Mouse (Mus musculus): ENCODE measurements around the gene Rptor. TPM values are rescaled to one million over a fixed set of nuclear protein-coding genes. Genes with fewer than 3 reads are reported as not detected.

The Rptor gene
- polyA plus RNA-seq, 1 experiment from 2014 or later, result 12.5 TPM

DNA sequence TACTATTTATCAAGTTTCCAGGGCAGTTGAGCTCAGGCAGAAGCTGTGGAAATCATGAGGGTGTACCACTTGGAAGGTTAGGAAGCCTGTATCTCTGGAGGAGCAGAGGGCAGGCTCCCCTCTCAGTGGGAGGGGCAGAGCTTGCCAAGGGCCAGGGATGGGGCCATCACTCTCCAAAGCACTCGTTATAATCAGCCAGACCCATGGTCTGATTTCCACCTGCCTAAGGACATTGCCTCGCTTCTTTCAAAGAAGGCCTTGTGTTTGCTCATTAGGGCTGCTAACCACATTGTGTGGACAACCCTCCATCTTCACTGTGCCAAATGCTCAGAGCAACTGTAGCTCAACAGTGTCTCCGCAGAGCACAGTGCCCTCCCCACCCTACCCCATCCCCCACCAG lies 215.2 kb downstream of the Rptor start:
- Histone ChIP-seq H3K9ac (no peak overlapping the region), H3K4me2 (no peak overlapping the region), H3K27me3 (no peaks in the 10 kb centered on the region), H3K4me1 (peaks cover 5% of the 10 kb centered on the region; the same call in 1 of the 2 replicates), H3K9me3 (no peaks in the 10 kb centered on the region), H3K4me3 (no peak overlapping the region), H3K36me3 (peaks cover 66% of the 10 kb centered on the region), H3K27ac (no peak overlapping the region)
- ATAC-seq (ENCODE audit: insufficient number of reproducible peaks, insufficient read depth, low FRiP score, low TSS enrichment, low read depth), result no peak
- WGBS, result 56% methylated on average over 3 of the region's 3 CpGs

DNA sequence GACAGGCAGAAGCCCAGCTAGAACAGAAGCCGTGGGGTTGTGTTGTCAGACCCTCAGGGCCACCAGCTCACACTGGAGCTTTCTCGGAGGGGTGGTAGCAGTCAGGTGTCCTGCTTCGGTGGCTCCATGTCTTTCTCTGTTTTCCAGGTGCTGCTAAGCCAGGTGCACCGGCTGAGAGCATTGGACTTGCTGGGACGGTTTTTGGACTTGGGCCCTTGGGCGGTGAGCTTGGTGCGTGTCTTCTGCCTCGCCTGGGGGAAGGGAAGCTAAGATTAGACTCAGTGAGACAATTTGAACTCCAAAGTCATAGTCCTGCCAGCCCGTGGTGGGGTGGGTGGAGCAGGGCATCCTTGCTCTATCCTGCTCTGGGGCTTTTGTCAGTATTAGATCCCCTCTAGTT lies 218.8 kb downstream of the Rptor start:
- H3K27ac ChIP-seq, result no peak overlapping the region
- no peak overlapping the region for H3K4me3 ChIP-seq
- no peak for ATAC-seq (ENCODE audit: insufficient number of reproducible peaks, insufficient read depth, low FRiP score, low TSS enrichment, low read depth)
- H3K27me3 ChIP-seq, result no peaks in the 10 kb centered on the region
- H3K4me2 ChIP-seq, result no peak overlapping the region
- peaks cover 5% of the 10 kb centered on the region; the same call in 1 of the 2 replicates for H3K4me1 ChIP-seq
- H3K9me3 ChIP-seq, result no peaks in the 10 kb centered on the region
- peaks cover 72% of the 10 kb centered on the region for H3K36me3 ChIP-seq
- WGBS, result 79% methylated on average over 9 of the region's 9 CpGs
- no peak overlapping the region for H3K9ac ChIP-seq

DNA sequence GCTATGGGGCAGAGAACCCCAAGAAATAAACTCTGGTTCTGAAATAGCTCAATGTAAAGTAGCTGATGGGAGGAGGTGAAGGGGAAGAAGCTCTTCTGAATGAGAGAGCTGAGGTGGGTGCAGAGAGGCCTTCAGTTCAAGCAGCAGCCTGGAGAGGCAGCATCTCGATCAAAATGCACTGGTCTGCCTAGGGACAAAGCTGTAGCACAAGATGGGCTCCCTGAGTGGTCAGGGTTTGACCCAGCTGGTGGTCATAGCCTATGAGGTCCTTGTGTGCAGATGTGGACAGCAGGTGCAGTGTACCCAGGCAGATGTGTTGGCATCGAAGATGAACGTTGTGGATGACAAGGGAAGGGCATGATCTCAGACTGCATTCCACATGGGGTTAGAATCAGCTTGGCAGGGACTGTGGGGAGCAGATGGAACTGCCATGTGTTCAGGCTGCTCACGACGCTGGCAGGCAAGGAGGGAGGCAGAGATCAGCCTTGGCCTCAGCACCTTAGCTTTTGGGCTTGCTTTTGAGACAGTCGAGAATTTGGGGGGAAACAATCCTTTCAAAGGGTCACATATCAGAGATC lies 221.5 kb downstream of the Rptor start:
- ATAC-seq (ENCODE audit: insufficient number of reproducible peaks, insufficient read depth, low FRiP score, low TSS enrichment, low read depth), result no peak
- no peak overlapping the region for H3K4me3 ChIP-seq
- H3K9me3 ChIP-seq, result no peaks in the 10 kb centered on the region
- peaks cover 75% of the 10 kb centered on the region for H3K36me3 ChIP-seq
- WGBS, result 85% methylated on average over 6 of the region's 6 CpGs
- H3K27ac ChIP-seq, result no peak overlapping the region
- no peak overlapping the region for H3K9ac ChIP-seq
- H3K27me3 ChIP-seq, result no peaks in the 10 kb centered on the region
- H3K4me2 ChIP-seq, result no peak overlapping the region
- no peaks in the 10 kb centered on the region for H3K4me1 ChIP-seq

DNA sequence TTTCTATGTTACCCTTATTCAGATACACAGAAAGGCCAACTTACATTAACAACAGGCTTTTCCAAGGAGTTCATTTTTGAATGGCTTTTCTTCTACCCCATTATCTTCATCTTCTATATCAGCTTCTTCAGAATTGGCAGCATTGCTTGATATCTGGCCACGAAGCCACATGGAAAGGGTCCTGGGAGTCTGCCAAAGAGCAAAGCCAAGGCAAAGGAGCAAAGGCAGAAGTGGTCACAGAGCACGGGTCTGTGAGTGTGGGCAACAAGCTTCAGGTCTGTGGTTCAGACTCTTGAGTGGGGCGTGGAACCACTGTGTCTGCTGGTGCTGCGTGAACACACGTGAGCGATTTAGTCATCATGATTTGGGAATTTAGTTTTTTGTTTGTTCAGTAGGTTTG lies 223.1 kb downstream of the Rptor start:
- Histone ChIP-seq H3K4me3 (no peak overlapping the region), H3K36me3 (peaks cover 69% of the 10 kb centered on the region), H3K27ac (no peak overlapping the region), H3K4me2 (no peak overlapping the region), H3K27me3 (no peaks in the 10 kb centered on the region), H3K4me1 (no peaks in the 10 kb centered on the region), H3K9me3 (no peaks in the 10 kb centered on the region), H3K9ac (no peak overlapping the region)
- ATAC-seq (ENCODE audit: insufficient number of reproducible peaks, insufficient read depth, low FRiP score, low TSS enrichment, low read depth), result no peak
- WGBS, result 93% methylated on average over 6 of the region's 6 CpGs

DNA sequence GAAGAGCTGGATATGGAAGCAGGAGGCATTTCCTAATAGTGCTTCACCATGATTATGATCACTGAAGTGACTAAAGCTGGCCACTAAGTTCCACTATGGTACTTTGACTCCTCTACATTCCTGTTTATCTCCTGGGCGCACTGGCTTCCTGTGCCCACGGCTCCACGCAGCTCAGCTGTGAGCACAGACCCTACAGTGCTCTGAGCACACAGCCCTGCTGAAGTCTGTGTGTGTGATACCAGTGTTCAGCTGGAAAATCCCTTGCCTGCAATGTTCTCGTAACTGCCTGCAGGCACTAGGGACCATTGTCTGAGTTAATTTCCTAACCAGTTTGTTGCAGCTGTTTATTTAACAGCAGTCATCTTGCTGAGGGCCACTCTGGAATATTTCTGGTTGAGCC lies 223.5 kb downstream of the Rptor start:
- H3K27me3 ChIP-seq, result no peaks in the 10 kb centered on the region
- no peaks in the 10 kb centered on the region for H3K4me1 ChIP-seq
- H3K27ac ChIP-seq, result no peak overlapping the region
- H3K9me3 ChIP-seq, result no peaks in the 10 kb centered on the region
- no peak overlapping the region for H3K4me3 ChIP-seq
- H3K4me2 ChIP-seq, result no peak overlapping the region
- no peak overlapping the region for H3K9ac ChIP-seq
- ATAC-seq (ENCODE audit: insufficient number of reproducible peaks, insufficient read depth, low FRiP score, low TSS enrichment, low read depth), result no peak
- WGBS, result 86% methylated on average over 4 of the region's 4 CpGs
- peaks cover 72% of the 10 kb centered on the region for H3K36me3 ChIP-seq

DNA sequence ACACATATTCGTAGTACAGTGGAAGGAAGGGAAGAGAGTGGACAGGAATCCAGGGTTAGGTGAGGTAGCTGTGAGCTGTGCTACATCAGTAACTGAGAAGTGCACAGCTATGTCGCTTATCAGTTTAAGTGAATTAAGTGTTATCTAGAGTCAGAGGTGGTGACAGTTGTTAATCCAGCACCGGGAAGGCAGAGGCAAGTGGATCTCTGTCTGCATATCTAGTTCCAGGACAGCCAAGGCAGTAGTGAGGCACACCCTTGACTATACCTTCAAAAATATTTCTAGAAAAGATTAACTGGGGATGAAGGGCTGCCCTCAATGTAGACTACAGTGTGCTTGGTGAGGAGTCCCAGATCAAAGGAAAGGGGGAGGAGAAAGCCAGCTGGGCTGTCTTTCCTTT lies 226.4 kb downstream of the Rptor start:
- no peak for ATAC-seq (ENCODE audit: insufficient number of reproducible peaks, insufficient read depth, low FRiP score, low TSS enrichment, low read depth)
- Histone ChIP-seq H3K9ac (no peak overlapping the region), H3K4me2 (no peak overlapping the region), H3K9me3 (no peaks in the 10 kb centered on the region), H3K4me3 (no peak overlapping the region), H3K27ac (no peak overlapping the region), H3K27me3 (no peaks in the 10 kb centered on the region), H3K4me1 (no peaks in the 10 kb centered on the region), H3K36me3 (peaks cover 49% of the 10 kb centered on the region)
- WGBS, result 92% methylated on average over 3 of the region's 3 CpGs

DNA sequence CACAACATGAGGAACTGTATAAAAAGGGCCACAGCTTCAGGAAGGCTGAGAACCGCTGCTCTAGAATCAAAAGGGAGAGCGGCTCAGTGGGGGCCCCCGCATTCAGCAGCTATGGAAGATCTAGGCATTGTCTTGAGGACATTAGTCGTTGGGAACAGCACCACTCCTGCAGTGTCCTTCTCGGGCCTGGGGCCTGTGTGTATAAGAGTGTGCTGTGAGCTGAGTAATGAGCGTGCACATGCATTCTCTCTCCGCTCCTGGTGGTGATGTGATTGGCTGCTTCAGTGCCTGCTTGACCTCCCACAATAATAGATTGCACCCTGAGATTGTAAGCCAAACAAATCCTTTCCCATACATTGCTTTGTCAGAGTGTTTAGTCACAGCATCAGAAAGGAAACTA lies 229.0 kb downstream of the Rptor start:
- Histone ChIP-seq H3K9me3 (no peaks in the 10 kb centered on the region), H3K4me2 (no peak overlapping the region), H3K9ac (no peak overlapping the region), H3K27ac (no peak overlapping the region), H3K4me1 (no peaks in the 10 kb centered on the region), H3K27me3 (no peaks in the 10 kb centered on the region), H3K4me3 (no peak overlapping the region), H3K36me3 (peaks cover 32% of the 10 kb centered on the region)
- ATAC-seq (ENCODE audit: insufficient number of reproducible peaks, insufficient read depth, low FRiP score, low TSS enrichment, low read depth), result no peak
- 84% methylated on average over 7 of the region's 7 CpGs for WGBS

DNA sequence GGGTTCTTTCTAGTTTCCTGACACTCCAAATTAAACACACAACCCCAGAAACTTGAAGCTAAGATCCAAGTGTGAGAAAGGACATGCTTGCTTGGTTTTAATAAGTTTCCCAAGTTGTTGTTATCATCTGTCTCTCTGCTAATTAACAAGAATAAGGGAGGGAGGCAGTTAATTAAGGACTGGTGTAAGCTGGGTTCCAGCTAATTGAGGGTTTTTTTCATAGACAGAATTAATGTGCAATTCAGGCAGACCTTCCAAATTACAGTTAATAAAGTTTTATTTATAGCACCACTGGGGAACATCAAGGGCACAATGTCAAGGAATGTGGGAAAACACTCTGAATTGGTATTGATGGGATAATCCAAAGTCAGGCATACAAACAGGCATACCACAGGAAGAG lies 230.6 kb downstream of the Rptor start:
- peaks cover 16% of the 10 kb centered on the region for H3K36me3 ChIP-seq
- no peak overlapping the region for H3K4me3 ChIP-seq
- ATAC-seq (ENCODE audit: insufficient number of reproducible peaks, insufficient read depth, low FRiP score, low TSS enrichment, low read depth), result no peak
- H3K4me2 ChIP-seq, result no peak overlapping the region
- H3K27me3 ChIP-seq, result no peaks in the 10 kb centered on the region
- no peak overlapping the region for H3K27ac ChIP-seq
- H3K9me3 ChIP-seq, result no peaks in the 10 kb centered on the region
- H3K9ac ChIP-seq, result no peak overlapping the region
- H3K4me1 ChIP-seq, result no peaks in the 10 kb centered on the region

DNA sequence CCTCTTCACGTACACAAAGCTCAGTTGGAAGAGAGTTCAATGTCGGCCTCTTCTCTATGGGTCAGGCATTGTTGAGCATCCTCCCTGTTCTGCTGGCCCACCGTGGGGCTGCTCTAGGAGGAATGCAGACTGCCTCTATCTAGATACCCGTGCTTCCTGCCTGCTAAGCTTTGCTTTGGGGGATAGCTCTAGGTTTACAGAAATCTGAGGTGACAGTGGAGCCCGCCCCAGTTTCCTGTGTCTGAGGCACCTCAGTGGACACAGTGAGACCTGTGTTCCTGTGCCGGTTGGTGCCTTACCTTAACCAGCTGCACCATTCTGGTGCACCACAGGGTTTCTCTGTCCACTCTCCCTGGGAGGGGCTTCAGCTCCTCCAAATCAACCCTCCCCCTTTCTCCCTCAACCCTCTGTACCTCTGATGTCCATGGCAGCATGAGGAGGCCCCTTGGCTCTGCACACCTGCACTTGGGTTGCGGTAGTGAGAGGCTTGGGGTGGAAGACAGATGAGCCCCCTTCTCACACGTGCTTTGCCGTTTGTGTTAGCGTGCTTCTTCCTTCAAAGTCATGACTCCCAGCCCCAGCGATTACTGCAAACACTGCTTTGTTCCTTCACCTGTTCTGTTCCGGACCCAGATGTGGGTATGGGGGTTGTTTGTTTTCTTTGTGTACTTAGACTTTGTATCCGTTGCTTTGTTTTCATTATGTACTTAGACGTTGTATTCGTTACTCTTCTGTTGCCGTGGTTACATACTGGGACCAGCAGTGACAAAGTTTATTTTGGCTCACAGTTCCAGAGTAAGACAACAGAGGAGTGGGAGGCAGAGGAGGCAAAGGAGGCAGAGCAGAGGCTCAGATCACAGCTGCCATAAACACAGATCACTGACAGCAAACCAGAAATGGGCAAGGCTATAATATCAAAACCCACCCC lies 231.4 kb downstream of the Rptor start:
- Histone ChIP-seq H3K4me1 (no peaks in the 10 kb centered on the region), H3K9me3 (no peaks in the 10 kb centered on the region), H3K4me3 (no peak overlapping the region), H3K4me2 (no peak overlapping the region), H3K9ac (no peak overlapping the region), H3K36me3 (peaks cover 8% of the 10 kb centered on the region), H3K27ac (no peak overlapping the region), H3K27me3 (no peaks in the 10 kb centered on the region)
- 66% methylated on average over 16 of the region's 16 CpGs for WGBS
- ATAC-seq (ENCODE audit: insufficient number of reproducible peaks, insufficient read depth, low FRiP score, low TSS enrichment, low read depth), result no peak

DNA sequence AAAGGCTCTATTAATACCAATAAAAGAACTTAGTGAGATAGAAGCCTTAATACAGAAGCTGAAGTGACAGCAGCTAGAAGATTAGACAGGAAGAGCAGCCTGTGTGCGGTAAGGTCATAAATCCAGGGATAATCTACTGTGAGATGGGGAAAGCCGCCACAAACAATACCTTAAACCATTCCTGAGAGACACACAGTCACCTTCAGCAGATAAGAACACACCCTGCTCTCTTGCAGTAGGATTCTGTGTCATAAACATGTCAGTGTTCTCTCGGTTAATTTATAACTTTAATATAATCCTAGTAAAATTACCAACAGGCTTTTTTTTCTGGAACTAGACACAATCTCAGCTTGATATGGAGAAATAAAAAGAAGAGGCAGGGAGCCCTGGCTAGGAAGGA lies 233.6 kb downstream of the Rptor start:
- Histone ChIP-seq H3K4me1 (no peaks in the 10 kb centered on the region), H3K9ac (no peak overlapping the region), H3K27me3 (no peaks in the 10 kb centered on the region), H3K4me2 (no peak overlapping the region), H3K36me3 (peaks cover 9% of the 10 kb centered on the region), H3K4me3 (no peak overlapping the region), H3K9me3 (no peaks in the 10 kb centered on the region), H3K27ac (no peak overlapping the region)
- no peak for ATAC-seq (ENCODE audit: insufficient number of reproducible peaks, insufficient read depth, low FRiP score, low TSS enrichment, low read depth)
- 90% methylated on average over 3 of the region's 3 CpGs for WGBS

DNA sequence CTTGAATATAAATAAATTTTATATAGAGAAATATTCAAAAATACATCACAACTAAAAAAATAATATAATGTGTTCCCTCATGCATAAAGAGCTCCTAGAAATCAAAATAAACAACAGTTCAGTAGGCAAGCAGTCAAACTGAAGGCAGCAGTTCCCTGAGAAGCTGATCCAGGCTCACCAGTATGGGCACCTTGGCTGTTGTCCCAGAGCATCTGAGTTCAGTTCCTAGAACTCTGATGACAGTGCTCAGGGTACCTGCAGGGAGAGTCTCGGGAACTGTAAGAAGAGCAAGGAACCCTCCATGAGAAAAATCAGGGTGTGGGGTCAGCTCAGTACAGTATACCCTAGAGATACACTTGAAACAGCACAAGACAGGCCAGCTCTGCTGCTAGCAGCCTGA lies 235.1 kb downstream of the Rptor start:
- H3K36me3 ChIP-seq, result peaks cover 20% of the 10 kb centered on the region
- ATAC-seq (ENCODE audit: insufficient number of reproducible peaks, insufficient read depth, low FRiP score, low TSS enrichment, low read depth), result no peak
- no peak overlapping the region for H3K9ac ChIP-seq
- no peak overlapping the region for H3K27ac ChIP-seq
- no peak overlapping the region for H3K4me2 ChIP-seq
- H3K4me1 ChIP-seq, result no peaks in the 10 kb centered on the region
- H3K4me3 ChIP-seq, result no peak overlapping the region
- 86% methylated on average over 1 of the region's 1 CpGs for WGBS
- H3K27me3 ChIP-seq, result no peaks in the 10 kb centered on the region
- H3K9me3 ChIP-seq, result no peaks in the 10 kb centered on the region
